Mouse (Mus musculus): ENCODE measurements around the gene Spag5.

DNA sequence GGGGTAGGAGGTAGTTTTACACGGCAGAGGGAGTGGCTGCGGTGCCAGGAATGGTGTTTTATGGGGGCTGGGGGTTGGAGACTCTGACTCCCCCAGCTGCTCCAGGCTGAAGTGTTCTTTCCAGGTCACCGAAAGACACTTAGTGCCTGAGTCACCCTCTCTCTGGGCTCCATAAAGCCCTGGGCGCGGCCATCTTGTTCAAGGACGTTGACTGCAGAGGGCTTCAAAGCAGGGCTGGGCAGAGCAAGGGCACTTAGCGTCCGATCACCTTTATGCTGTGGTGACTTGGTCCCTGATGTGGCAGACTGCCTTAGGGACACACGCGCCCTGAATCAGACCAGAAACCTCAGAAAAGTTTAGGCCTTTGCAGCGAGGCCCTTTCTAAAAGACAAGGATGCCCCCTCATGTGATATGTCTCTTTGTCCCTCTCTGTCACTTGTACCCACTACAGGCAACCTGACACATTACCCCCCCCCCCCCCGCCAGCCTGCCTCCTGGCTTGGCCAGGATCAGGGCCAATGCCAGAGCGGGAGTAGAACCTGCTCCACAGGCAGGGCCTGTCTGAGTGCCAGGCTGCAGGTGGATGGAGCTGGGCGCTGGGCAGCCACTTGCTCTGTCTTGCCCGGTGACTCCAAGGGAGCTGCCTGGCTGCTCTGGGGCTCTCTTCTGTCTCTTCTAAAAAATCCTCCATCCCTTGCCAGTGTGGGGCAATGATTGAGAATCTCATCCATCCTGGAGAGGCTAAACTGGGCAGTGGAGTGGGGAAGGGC, 66.3 kb downstream of the Spag5 start:
- TF ChIP-seq CTCF (IDR thresholded peaks at IDR 0.05; ENCODE audit: extremely low read depth, insufficient read length, insufficient replicate concordance, low read depth, low read length), result no peak
- no peak for TF ChIP-seq POLR2A (IDR thresholded peaks at IDR 0.05; ENCODE audit: low read depth, low read length)

Data from small intestine, adult 2 months (tissue).